Mouse (Mus musculus) stomach, embryonic 16.5 days (tissue): ENCODE results near the gene Unc13a. TPM values are rescaled to one million over a fixed set of nuclear protein-coding genes. Genes with fewer than 3 reads are reported as not detected.

ENCODE experiments used
- ATAC-seq: fragments of 200-750 bp; cut with Nextera tagmentation; 2 replicates; pipeline ENCODE4 v1.8.0; 2017; ENCODE audit warnings: moderate number of reproducible peaks, moderate TSS enrichment; ENCODE audit not compliant: insufficient read depth, low FRiP score
- H3K27ac ChIP-seq: fragments of 300-500 bp; sonication (generic); 2 replicates; pipeline ENCODE4 v1.5.1; 2014; ENCODE audit warnings: low read length
- H3K27me3 ChIP-seq: fragments of 300-500 bp; sonication (generic); 2 replicates; pipeline ENCODE4 v1.6.1; 2014; ENCODE audit warnings: low read length, control low read depth, mixed read lengths; ENCODE audit not compliant: control insufficient read depth, insufficient read depth
- H3K36me3 ChIP-seq: fragments of 300-500 bp; sonication (generic); 2 replicates; pipeline ENCODE4 v1.6.1; 2014; ENCODE audit warnings: low read length; ENCODE audit not compliant: control insufficient read depth, insufficient read depth
- H3K4me1 ChIP-seq: fragments of 300-500 bp; sonication (generic); 2 replicates; pipeline ENCODE4 v1.6.1; 2014; ENCODE audit warnings: low read length, control low read depth, mixed read lengths; ENCODE audit not compliant: control insufficient read depth, insufficient read depth
- H3K4me2 ChIP-seq: fragments of 300-500 bp; sonication (generic); 2 replicates; pipeline ENCODE4 v1.6.1; 2014; ENCODE audit warnings: low read depth, low read length, mixed read lengths
- H3K4me3 ChIP-seq: fragments of 300-500 bp; sonication (generic); replicated peaks from 2 replicates; pipeline ENCODE4 v1.5.1; 2014; ENCODE audit warnings: mild to moderate bottlenecking, low read length
- H3K9ac ChIP-seq: fragments of 300-500 bp; sonication (generic); 2 replicates; pipeline ENCODE4 v1.6.1; 2014; ENCODE audit warnings: low read length
- H3K9me3 ChIP-seq: fragments of 300-500 bp; sonication (generic); replicated peaks from 2 replicates; pipeline ENCODE4 v1.6.1; 2016; ENCODE audit warnings: low read length, control low read depth; ENCODE audit not compliant: control insufficient read depth
- WGBS: fragments of 180-500 bp; shearing (Covaris S2); extraction: QIAGEN DNeasy Blood & Tissue Kit; methylation state at CpG from one replicate; pipeline ENCODE4 v1.1.7; 2014; 5-methylcytosine and 5-hydroxymethylcytosine counted together
- polyA plus RNA-seq: library from polyadenylated mRNA; unstranded; fragments of >200 nt; fragmentation: Nextera tagmentation; extraction: Ambion mirVana; gene quantifications from 2 replicates; pipeline ENCODE4 v1.2.1, GENCODE M21; 2015

The Unc13a gene
- polyA plus RNA-seq, 1 experiment from 2014 or later = 1.2 TPM

- Histone ChIP-seq H3K27me3 (peaks cover 10% of the 10 kb centered on the region), H3K4me3 (peak overlapping the region; percentile 43), H3K9me3 (no peaks in the 10 kb centered on the region), H3K4me1 (peaks cover 12% of the 10 kb centered on the region), H3K9ac (peak overlapping the region; percentile 59), H3K36me3 (no peaks in the 10 kb centered on the region), H3K27ac (peak overlapping the region; percentile 36; the same call in 1 of the 2 replicates), H3K4me2 (peak overlapping the region; percentile 70)
- 0 out of 2 replicates have a peak, but pooled peaks have one; percentile 5 for ATAC-seq
- WGBS = 4% methylated on average over 65 of the region's 65 CpGs
Measured at GRCm38 (mm10) chr8:71601939-71602665, 69.5 kb downstream of the Unc13a start.

- H3K9me3 ChIP-seq = no peaks in the 10 kb centered on the region
- WGBS = 92% methylated on average over 5 of the region's 5 CpGs
Measured at GRCm38 (mm10) chr8:71598841-71599240, 72.7 kb downstream of the Unc13a start.

GRCm38 (mm10) chr8:71598375-71598774 is 73.2 kb downstream of the Unc13a start:
- H3K4me2 ChIP-seq = no peak overlapping the region
- H3K36me3 ChIP-seq = no peaks in the 10 kb centered on the region; the same call in 1 of the 2 replicates
- H3K9ac ChIP-seq = no peak overlapping the region
- no peak overlapping the region for H3K4me3 ChIP-seq
- no peaks in the 10 kb centered on the region for H3K9me3 ChIP-seq
- H3K4me1 ChIP-seq = peaks cover 17% of the 10 kb centered on the region
- no peak overlapping the region for H3K27ac ChIP-seq
- ATAC-seq = no peak
- H3K27me3 ChIP-seq = peaks cover 10% of the 10 kb centered on the region

More at GRCm38 (mm10) chr8:71598841-71599240, 72.7 kb downstream of the Unc13a start:
- peaks cover 16% of the 10 kb centered on the region for H3K4me1 ChIP-seq
- H3K4me2 ChIP-seq = no peak overlapping the region
- H3K36me3 ChIP-seq = no peaks in the 10 kb centered on the region; the same call in 1 of the 2 replicates
- ATAC-seq = no peak
- no peak overlapping the region for H3K4me3 ChIP-seq
- peaks cover 10% of the 10 kb centered on the region for H3K27me3 ChIP-seq
- H3K9ac ChIP-seq = no peak overlapping the region
- no peak overlapping the region for H3K27ac ChIP-seq

- 82% methylated on average over 3 of the region's 3 CpGs for WGBS
- H3K4me1 ChIP-seq = peaks cover 18% of the 10 kb centered on the region
- H3K9ac ChIP-seq = no peak within 1 kb of the TSS
- no peaks in the 10 kb centered on the region for H3K9me3 ChIP-seq
- peaks cover 7% of the 10 kb centered on the region for H3K27me3 ChIP-seq
- H3K27ac ChIP-seq = no peak within 1 kb of the TSS
- H3K4me3 ChIP-seq = no peak within 1 kb of the TSS
- no peaks in the 10 kb centered on the region; the same call in 1 of the 2 replicates for H3K36me3 ChIP-seq
- no peak for ATAC-seq
- H3K4me2 ChIP-seq = no peak within 1 kb of the TSS
Measured at GRCm38 (mm10) chr8:71597451-71597850, 74.1 kb downstream of the Unc13a start, which contains the start of gene Fam129c. TSS of gene Fam129c (plus strand) at chr8:71597648.

GRCm38 (mm10) chr8:71596798-71597197 is 74.8 kb downstream of the Unc13a start:
- no peak for ATAC-seq
- no peaks in the 10 kb centered on the region; the same call in 1 of the 2 replicates for H3K36me3 ChIP-seq
- no peak overlapping the region for H3K27ac ChIP-seq
- H3K9me3 ChIP-seq = no peaks in the 10 kb centered on the region
- H3K4me1 ChIP-seq = peaks cover 15% of the 10 kb centered on the region
- H3K27me3 ChIP-seq = peaks cover 6% of the 10 kb centered on the region; the same call in 1 of the 2 replicates
- H3K4me2 ChIP-seq = no peak overlapping the region
- 75% methylated on average over 4 of the region's 4 CpGs for WGBS
- H3K4me3 ChIP-seq = no peak overlapping the region
- H3K9ac ChIP-seq = no peak overlapping the region

GRCm38 (mm10) chr8:71596384-71596783 is 75.2 kb downstream of the Unc13a start:
- H3K27me3 ChIP-seq = peaks cover 6% of the 10 kb centered on the region; the same call in 1 of the 2 replicates
- H3K27ac ChIP-seq = no peak overlapping the region
- H3K36me3 ChIP-seq = no peaks in the 10 kb centered on the region; the same call in 1 of the 2 replicates
- no peak overlapping the region for H3K4me3 ChIP-seq
- no peaks in the 10 kb centered on the region for H3K9me3 ChIP-seq
- 58% methylated on average over 6 of the region's 6 CpGs for WGBS
- peaks cover 16% of the 10 kb centered on the region for H3K4me1 ChIP-seq
- H3K4me2 ChIP-seq = no peak overlapping the region
- H3K9ac ChIP-seq = peak overlapping the region; percentile 46; the same call in 1 of the 2 replicates
- no peak for ATAC-seq

GRCm38 (mm10) chr8:71595862-71596261 is 75.7 kb downstream of the Unc13a start:
- H3K4me3 ChIP-seq = no peak overlapping the region
- H3K27me3 ChIP-seq = peaks cover 5% of the 10 kb centered on the region; the same call in 1 of the 2 replicates
- ATAC-seq = peak; percentile 17; the same call in 1 of the 2 replicates
- H3K9me3 ChIP-seq = no peaks in the 10 kb centered on the region
- peak overlapping the region; percentile 19; the same call in 1 of the 2 replicates for H3K4me2 ChIP-seq
- H3K9ac ChIP-seq = peak overlapping the region; percentile 46
- H3K27ac ChIP-seq = no peak overlapping the region
- peaks cover 21% of the 10 kb centered on the region for H3K4me1 ChIP-seq
- no peaks in the 10 kb centered on the region; the same call in 1 of the 2 replicates for H3K36me3 ChIP-seq
- WGBS = 5% methylated on average over 27 of the region's 27 CpGs

- H3K9me3 ChIP-seq = no peaks in the 10 kb centered on the region
- no peak overlapping the region for H3K4me2 ChIP-seq
- ATAC-seq = no peak
- no peak overlapping the region for H3K9ac ChIP-seq
- WGBS = 91% methylated on average over 4 of the region's 4 CpGs
- no peak overlapping the region for H3K4me3 ChIP-seq
- H3K27me3 ChIP-seq = no peaks in the 10 kb centered on the region
- H3K27ac ChIP-seq = no peak overlapping the region
- no peaks in the 10 kb centered on the region; the same call in 1 of the 2 replicates for H3K36me3 ChIP-seq
- peaks cover 24% of the 10 kb centered on the region for H3K4me1 ChIP-seq
Measured at GRCm38 (mm10) chr8:71594324-71594722, 77.2 kb downstream of the Unc13a start.
